Mouse (Mus musculus): Measurements from ENCODE around the gene Cdkl4. TPM values are rescaled to one million over a fixed set of nuclear protein-coding genes. Genes with fewer than 3 reads are reported as not detected.
A peak's percentile ranks its signal among the peaks of the same experiment; 100 is the strongest.

Gene Cdkl4
- total and polyA plus RNA-seq, 3 experiments: 0.05 to 0.75 TPM; not detected in 1

DNA sequence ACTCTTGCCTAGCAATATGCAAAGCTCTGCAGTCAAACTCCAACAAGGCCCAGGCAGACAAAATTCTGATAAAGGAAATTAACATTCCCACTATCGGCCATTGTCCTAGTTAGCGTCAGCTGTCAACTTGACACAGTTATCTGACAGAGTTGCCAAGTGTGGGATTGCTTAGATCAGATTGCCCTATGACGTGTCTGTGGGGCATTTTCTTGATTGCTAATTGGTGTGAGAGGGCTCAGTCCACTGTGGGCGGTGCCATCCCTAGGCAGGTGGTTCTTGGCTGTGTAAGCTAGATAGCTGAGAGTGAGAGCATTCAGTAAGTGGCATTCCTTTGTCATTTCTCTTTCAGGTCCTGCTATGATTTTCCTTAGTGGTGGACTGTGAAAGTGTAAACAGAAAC is 72.3 kb downstream of the Cdkl4 start:
- TF ChIP-seq TAL1 (conservative IDR thresholded peaks at IDR 0.05; ENCODE audit: low read depth, low read length) (no peak), CTCF (IDR thresholded peaks at IDR 0.05; ENCODE audit: low read depth, low read length) (no peak), POLR2AphosphoS5 (IDR thresholded peaks at IDR 0.05; ENCODE audit: insufficient replicate concordance, low read depth, low read length) (no peak), GATA2 (IDR thresholded peaks at IDR 0.05; ENCODE audit: borderline replicate concordance, low read depth, low read length) (no peak), GATA1 (IDR thresholded peaks at IDR 0.05; ENCODE audit: borderline replicate concordance, low read length) (no peak)
- peaks cover 3% of the 10 kb centered on the region; the same call in 1 of the 2 replicates for H3K27me3 ChIP-seq (ENCODE audit: insufficient read depth, low read length)
- peaks cover 36% of the 10 kb centered on the region for H3K4me1 ChIP-seq (ENCODE audit: insufficient read depth, low read depth, low read length)
- H3K9me3 ChIP-seq (replicated peaks): no peaks in the 10 kb centered on the region
- no peaks in the 10 kb centered on the region for H3K36me3 ChIP-seq (replicated peaks)
- DNase-seq (ENCODE audit: low spot score) (no peak), ATAC-seq (ENCODE audit: extremely low read depth, insufficient number of reproducible peaks, low FRiP score, poor library complexity, severe bottlenecking) (no peak)
- H3K4me3 ChIP-seq (ENCODE audit: low read depth, low read length): no peak overlapping the region

DNA sequence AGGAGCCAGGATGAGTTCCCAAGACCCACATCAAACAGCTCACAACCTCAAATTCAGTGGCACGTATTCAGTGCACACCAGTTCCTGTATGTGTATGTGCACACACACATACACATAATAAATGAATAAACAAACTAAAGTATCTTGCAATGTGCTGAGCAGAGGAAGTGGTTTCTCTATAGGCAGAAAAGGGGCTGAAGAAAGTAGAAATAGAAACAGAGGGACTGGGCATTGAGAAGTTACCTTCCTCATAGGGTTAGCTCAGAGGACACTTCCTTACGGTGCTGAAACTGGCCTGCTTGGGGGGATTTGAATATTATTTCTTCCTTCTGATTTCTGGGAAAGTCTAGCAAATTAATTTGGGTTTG is 75.8 kb downstream of the Cdkl4 start:
- H3K27me3 ChIP-seq (ENCODE audit: insufficient read depth, low read length): peaks cover 3% of the 10 kb centered on the region; the same call in 1 of the 2 replicates
- no peak for ATAC-seq (ENCODE audit: extremely low read depth, insufficient number of reproducible peaks, low FRiP score, poor library complexity, severe bottlenecking)
- no peaks in the 10 kb centered on the region for H3K36me3 ChIP-seq (replicated peaks)
- H3K4me3 ChIP-seq (ENCODE audit: low read depth, low read length): no peak overlapping the region; the same call in 1 of the 2 replicates
- H3K4me1 ChIP-seq (ENCODE audit: insufficient read depth, low read depth, low read length): peaks cover 46% of the 10 kb centered on the region
- TF ChIP-seq TAL1 (conservative IDR thresholded peaks at IDR 0.05; ENCODE audit: low read depth, low read length) (no peak), CTCF (IDR thresholded peaks at IDR 0.05; ENCODE audit: low read depth, low read length) (no peak), GATA2 (IDR thresholded peaks at IDR 0.05; ENCODE audit: borderline replicate concordance, low read depth, low read length) (no peak), POLR2AphosphoS5 (IDR thresholded peaks at IDR 0.05; ENCODE audit: insufficient replicate concordance, low read depth, low read length) (no peak), GATA1 (IDR thresholded peaks at IDR 0.05; ENCODE audit: borderline replicate concordance, low read length) (no peak)
- DNase-seq (ENCODE audit: low spot score): no peak
- no peaks in the 10 kb centered on the region for H3K9me3 ChIP-seq (replicated peaks)

DNA sequence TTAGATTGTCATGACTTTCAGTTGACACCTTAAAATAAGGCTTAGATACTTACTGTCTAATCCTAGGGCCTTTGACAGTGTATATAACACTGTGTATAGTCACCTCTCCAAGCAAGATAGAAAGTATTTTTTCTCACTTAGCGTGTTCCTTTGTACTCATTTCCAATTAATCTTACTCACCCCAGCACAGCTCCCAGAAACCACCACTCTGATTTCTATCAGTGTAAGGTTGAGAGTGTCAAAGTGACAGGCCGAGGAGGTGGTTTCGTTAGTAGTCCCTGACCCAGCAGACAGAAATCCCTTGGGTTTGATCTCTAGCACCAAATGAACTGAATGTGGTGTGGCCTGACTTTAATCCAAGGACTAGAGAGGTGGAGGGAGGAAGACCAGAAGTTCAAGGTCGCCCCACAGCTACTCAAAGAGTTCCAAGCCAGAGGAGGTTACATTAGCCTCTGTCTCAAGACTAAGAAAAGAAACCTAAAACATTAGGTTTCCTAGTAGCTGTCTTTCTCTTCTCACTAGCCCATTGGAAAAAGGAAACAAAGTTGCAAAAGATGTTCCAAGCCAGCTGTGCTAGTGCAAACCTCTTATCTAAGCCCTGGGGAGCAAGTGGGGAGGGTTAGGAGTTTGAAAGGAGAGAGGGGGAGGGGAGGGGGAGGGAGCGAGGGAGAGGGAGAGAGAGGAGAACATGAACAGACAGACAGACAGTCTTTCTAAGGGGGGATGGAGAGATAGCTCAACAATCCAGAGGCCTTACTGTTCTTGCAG is 76.4 kb downstream of the Cdkl4 start:
- ATAC-seq (ENCODE audit: extremely low read depth, insufficient number of reproducible peaks, low FRiP score, poor library complexity, severe bottlenecking): peak; percentile 75
- H3K27me3 ChIP-seq (ENCODE audit: insufficient read depth, low read length): no peaks in the 10 kb centered on the region
- TF ChIP-seq GATA1 (IDR thresholded peaks at IDR 0.05; ENCODE audit: borderline replicate concordance, low read length) (no peak), GATA2 (IDR thresholded peaks at IDR 0.05; ENCODE audit: borderline replicate concordance, low read depth, low read length) (no peak), TAL1 (conservative IDR thresholded peaks at IDR 0.05; ENCODE audit: low read depth, low read length) (no peak), POLR2AphosphoS5 (IDR thresholded peaks at IDR 0.05; ENCODE audit: insufficient replicate concordance, low read depth, low read length) (no peak), CTCF (IDR thresholded peaks at IDR 0.05; ENCODE audit: low read depth, low read length) (no peak)
- H3K4me3 ChIP-seq (ENCODE audit: low read depth, low read length): no peak overlapping the region; the same call in 1 of the 2 replicates
- H3K9me3 ChIP-seq (replicated peaks): no peaks in the 10 kb centered on the region
- no peaks in the 10 kb centered on the region for H3K36me3 ChIP-seq (replicated peaks)
- peaks cover 49% of the 10 kb centered on the region for H3K4me1 ChIP-seq (ENCODE audit: insufficient read depth, low read depth, low read length)
- no peak for DNase-seq (ENCODE audit: low spot score)

DNA sequence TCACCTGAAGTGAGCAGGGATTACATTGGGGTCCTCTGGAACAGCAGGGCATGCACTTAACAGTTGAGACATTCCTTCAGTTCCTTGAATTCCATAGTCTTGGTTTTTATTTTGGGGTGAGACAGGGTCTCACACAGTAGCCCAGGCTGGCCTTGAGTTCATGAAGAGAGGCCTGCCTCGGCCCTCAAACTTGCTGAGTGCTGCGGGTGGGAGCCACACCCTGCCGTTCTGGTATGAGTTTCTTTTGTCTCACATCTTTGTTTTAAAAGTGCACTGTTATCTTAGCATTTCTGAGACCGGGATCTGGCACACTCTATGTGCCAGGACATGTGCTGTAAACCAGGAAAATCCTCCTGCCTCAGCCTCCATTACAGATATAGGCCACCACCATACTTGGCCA is 77.6 kb downstream of the Cdkl4 start:
- no peak for ATAC-seq (ENCODE audit: extremely low read depth, insufficient number of reproducible peaks, low FRiP score, poor library complexity, severe bottlenecking)
- no peaks in the 10 kb centered on the region for H3K27me3 ChIP-seq (ENCODE audit: insufficient read depth, low read length)
- H3K4me1 ChIP-seq (ENCODE audit: insufficient read depth, low read depth, low read length): peaks cover 44% of the 10 kb centered on the region
- no peaks in the 10 kb centered on the region for H3K36me3 ChIP-seq (replicated peaks)
- no peaks in the 10 kb centered on the region for H3K9me3 ChIP-seq (replicated peaks)
- DNase-seq (ENCODE audit: low spot score): no peak
- TF ChIP-seq TAL1 (conservative IDR thresholded peaks at IDR 0.05; ENCODE audit: low read depth, low read length): no peak
- TF ChIP-seq CTCF (IDR thresholded peaks at IDR 0.05; ENCODE audit: low read depth, low read length): no peak
- no peak for TF ChIP-seq GATA2 (IDR thresholded peaks at IDR 0.05; ENCODE audit: borderline replicate concordance, low read depth, low read length)
- no peak for TF ChIP-seq POLR2AphosphoS5 (IDR thresholded peaks at IDR 0.05; ENCODE audit: insufficient replicate concordance, low read depth, low read length)
- TF ChIP-seq GATA1 (IDR thresholded peaks at IDR 0.05; ENCODE audit: borderline replicate concordance, low read length): no peak
- no peak overlapping the region for H3K4me3 ChIP-seq (ENCODE audit: low read depth, low read length)

DNA sequence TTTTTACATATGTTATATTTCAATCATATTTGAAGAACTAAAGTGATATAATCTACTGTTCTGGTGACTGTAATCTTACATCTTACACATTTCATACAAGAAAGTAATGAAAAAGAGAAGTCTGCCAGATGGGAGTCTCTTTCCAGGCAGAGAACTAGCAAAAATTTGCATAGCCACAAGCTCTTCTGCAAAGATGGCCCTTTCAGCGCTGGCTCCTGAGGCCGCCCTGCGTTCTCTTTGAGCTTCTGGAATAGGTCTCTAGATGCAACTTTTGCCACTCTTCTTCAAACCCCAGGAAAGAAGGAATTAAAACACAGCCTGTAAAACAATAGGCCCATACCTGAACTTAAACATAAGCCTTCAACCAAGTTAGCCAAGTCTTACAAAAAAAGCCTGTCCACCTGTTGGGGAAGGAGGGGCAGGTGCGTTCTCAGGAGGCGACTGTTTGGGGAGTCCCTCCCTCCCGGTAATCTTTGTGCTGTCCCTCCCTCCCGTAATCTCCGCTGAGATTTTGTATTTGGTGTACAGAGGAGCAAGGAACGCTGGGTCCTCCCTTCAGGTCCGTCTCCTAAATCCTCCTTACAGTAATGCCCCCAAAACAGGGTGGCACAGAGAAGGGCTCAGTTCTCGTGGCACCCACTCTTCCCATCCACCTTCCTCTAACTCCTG is 78.9 kb downstream of the Cdkl4 start:
- no peak for ATAC-seq (ENCODE audit: extremely low read depth, insufficient number of reproducible peaks, low FRiP score, poor library complexity, severe bottlenecking)
- no peak for DNase-seq (ENCODE audit: low spot score)
- H3K36me3 ChIP-seq (replicated peaks): no peaks in the 10 kb centered on the region
- TF ChIP-seq GATA2 (IDR thresholded peaks at IDR 0.05; ENCODE audit: borderline replicate concordance, low read depth, low read length): no peak
- no peak for TF ChIP-seq GATA1 (IDR thresholded peaks at IDR 0.05; ENCODE audit: borderline replicate concordance, low read length)
- no peak for TF ChIP-seq TAL1 (conservative IDR thresholded peaks at IDR 0.05; ENCODE audit: low read depth, low read length)
- no peak for TF ChIP-seq POLR2AphosphoS5 (IDR thresholded peaks at IDR 0.05; ENCODE audit: insufficient replicate concordance, low read depth, low read length)
- no peak for TF ChIP-seq CTCF (IDR thresholded peaks at IDR 0.05; ENCODE audit: low read depth, low read length)
- H3K4me1 ChIP-seq (ENCODE audit: insufficient read depth, low read depth, low read length): peaks cover 44% of the 10 kb centered on the region
- no peaks in the 10 kb centered on the region for H3K27me3 ChIP-seq (ENCODE audit: insufficient read depth, low read length)
- H3K9me3 ChIP-seq (replicated peaks): no peaks in the 10 kb centered on the region
- H3K4me3 ChIP-seq (ENCODE audit: low read depth, low read length): no peak overlapping the region

DNA sequence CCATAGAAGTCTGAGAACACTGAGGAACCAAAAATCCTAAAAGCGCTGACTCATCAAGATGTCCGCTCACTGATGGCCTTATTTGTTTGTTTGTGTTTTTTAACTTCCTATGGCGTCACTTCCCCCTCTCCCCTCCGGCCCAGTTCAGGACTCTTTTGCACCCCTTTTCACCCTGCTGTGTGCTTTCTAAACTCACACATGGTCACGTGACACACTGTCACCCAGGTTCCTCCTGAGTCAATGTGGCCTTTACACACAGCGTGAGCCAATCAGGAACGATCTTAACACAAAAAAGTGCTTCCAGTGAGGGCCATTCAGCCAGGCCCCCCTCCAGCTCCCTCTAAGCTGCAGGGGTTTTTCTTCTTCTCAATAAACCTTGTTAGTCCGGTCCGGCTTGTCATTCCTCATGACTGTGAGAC is 80.4 kb downstream of the Cdkl4 start:
- DNase-seq (ENCODE audit: low spot score) (no peak), ATAC-seq (ENCODE audit: extremely low read depth, insufficient number of reproducible peaks, low FRiP score, poor library complexity, severe bottlenecking) (no peak)
- H3K36me3 ChIP-seq (replicated peaks): no peaks in the 10 kb centered on the region
- H3K4me3 ChIP-seq (ENCODE audit: low read depth, low read length): no peak overlapping the region
- no peak for TF ChIP-seq GATA2 (IDR thresholded peaks at IDR 0.05; ENCODE audit: borderline replicate concordance, low read depth, low read length)
- TF ChIP-seq GATA1 (IDR thresholded peaks at IDR 0.05; ENCODE audit: borderline replicate concordance, low read length): no peak
- TF ChIP-seq TAL1 (conservative IDR thresholded peaks at IDR 0.05; ENCODE audit: low read depth, low read length): no peak
- TF ChIP-seq CTCF (IDR thresholded peaks at IDR 0.05; ENCODE audit: low read depth, low read length): no peak
- no peak for TF ChIP-seq POLR2AphosphoS5 (IDR thresholded peaks at IDR 0.05; ENCODE audit: insufficient replicate concordance, low read depth, low read length)
- peaks cover 39% of the 10 kb centered on the region for H3K4me1 ChIP-seq (ENCODE audit: insufficient read depth, low read depth, low read length)
- no peaks in the 10 kb centered on the region for H3K9me3 ChIP-seq (replicated peaks)
- H3K27me3 ChIP-seq (ENCODE audit: insufficient read depth, low read length): no peaks in the 10 kb centered on the region
